Mouse (Mus musculus) forebrain, embryonic 15.5 days (tissue): ENCODE data around the gene Npvf. TPM values are rescaled to one million over a fixed set of nuclear protein-coding genes. Genes with fewer than 3 reads are reported as not detected.
"Not testable (repeated sequence)": the region's sequence is repeated elsewhere in the genome, so short reads cannot be mapped to it uniquely, and the experiment has no call there.

Experiments
- ATAC-seq: fragments of 200-750 bp; cut with Nextera tagmentation; replicated peaks from 2 replicates; pipeline ENCODE4 v1.8.0; 2017; ENCODE audit warnings: mild to moderate bottlenecking, moderate TSS enrichment, moderate library complexity
- H3K27ac ChIP-seq: fragments of 300-500 bp; sonication (generic); replicated peaks from 2 replicates; pipeline ENCODE4 v1.5.1; 2015; ENCODE audit warnings: mild to moderate bottlenecking, inconsistent platforms
- H3K27me3 ChIP-seq: fragments of 300-500 bp; sonication (generic); 2 replicates; pipeline ENCODE4 v1.6.1; 2015; ENCODE audit warnings: inconsistent platforms
- H3K36me3 ChIP-seq: fragments of 300-500 bp; sonication (generic); 2 replicates; pipeline ENCODE4 v1.6.1; 2015; ENCODE audit warnings: mild to moderate bottlenecking, inconsistent platforms
- H3K4me1 ChIP-seq: fragments of 300-500 bp; sonication (generic); 2 replicates; pipeline ENCODE4 v1.6.1; 2015; ENCODE audit warnings: inconsistent platforms
- H3K4me2 ChIP-seq: fragments of 300-500 bp; sonication (generic); replicated peaks from 2 replicates; pipeline ENCODE4 v1.6.1; 2015; ENCODE audit warnings: mild to moderate bottlenecking, inconsistent platforms
- H3K4me3 ChIP-seq: fragments of 300-500 bp; sonication (generic); 2 replicates; pipeline ENCODE4 v1.5.1; 2015; ENCODE audit warnings: mild to moderate bottlenecking, inconsistent platforms
- H3K9ac ChIP-seq: fragments of 300-500 bp; sonication (generic); replicated peaks from 2 replicates; pipeline ENCODE4 v1.6.1; 2015; ENCODE audit warnings: mild to moderate bottlenecking, inconsistent platforms
- H3K9me3 ChIP-seq: fragments of 300-500 bp; sonication (generic); 2 replicates; pipeline ENCODE4 v1.6.1; 2016; ENCODE audit warnings: inconsistent platforms
- WGBS: fragments of 180-500 bp; shearing (Covaris S2); methylation state at CpG from one replicate; pipeline ENCODE4 v1.1.7; 2015; ENCODE audit warnings: mixed read lengths; 5-methylcytosine and 5-hydroxymethylcytosine counted together
- polyA plus RNA-seq: library from polyadenylated mRNA; unstranded; fragments of >200 nt; fragmentation: Nextera tagmentation; extraction: Ambion mirVana; gene quantifications from 2 replicates; pipeline ENCODE4 v1.2.1, GENCODE M21; 2015

Npvf gene
- polyA plus RNA-seq, 1 experiment from 2014 or later, result 1.0 TPM

GRCm38 (mm10) chr6:50662925-50663583, 8.8 kb upstream of the Npvf start:
- Histone ChIP-seq H3K4me3 (no peak overlapping the region), H3K36me3 (no peaks in the 10 kb centered on the region), H3K9ac (no peak overlapping the region), H3K9me3 (no peaks in the 10 kb centered on the region), H3K27ac (no peak overlapping the region), H3K27me3 (no peaks in the 10 kb centered on the region), H3K4me2 (no peak overlapping the region), H3K4me1 (peaks cover 19% of the 10 kb centered on the region)
- ATAC-seq, result no peak
- 76% methylated on average over 12 of the region's 12 CpGs for WGBS

GRCm38 (mm10) chr6:50661729-50662128, 7.5 kb upstream of the Npvf start:
- Histone ChIP-seq H3K9me3 (no peaks in the 10 kb centered on the region), H3K4me2 (no peak overlapping the region), H3K4me1 (peaks cover 28% of the 10 kb centered on the region), H3K27ac (peak overlapping the region; percentile 52), H3K36me3 (no peaks in the 10 kb centered on the region), H3K4me3 (no peak overlapping the region), H3K27me3 (no peaks in the 10 kb centered on the region), H3K9ac (no peak overlapping the region)
- ATAC-seq, result no peak
- WGBS, result 52% methylated on average over 7 of the region's 7 CpGs

GRCm38 (mm10) chr6:50658466-50658865, 4.2 kb upstream of the Npvf start:
- H3K36me3 ChIP-seq, result no peaks in the 10 kb centered on the region
- H3K27ac ChIP-seq, result peak overlapping the region; percentile 48
- no peak overlapping the region for H3K4me2 ChIP-seq
- H3K4me1 ChIP-seq, result peaks cover 36% of the 10 kb centered on the region
- ATAC-seq, result no peak
- H3K4me3 ChIP-seq, result no peak overlapping the region
- no peaks in the 10 kb centered on the region for H3K27me3 ChIP-seq
- no peaks in the 10 kb centered on the region for H3K9me3 ChIP-seq
- H3K9ac ChIP-seq, result no peak overlapping the region
- WGBS, result 54% methylated on average over 3 of the region's 3 CpGs

DNA sequence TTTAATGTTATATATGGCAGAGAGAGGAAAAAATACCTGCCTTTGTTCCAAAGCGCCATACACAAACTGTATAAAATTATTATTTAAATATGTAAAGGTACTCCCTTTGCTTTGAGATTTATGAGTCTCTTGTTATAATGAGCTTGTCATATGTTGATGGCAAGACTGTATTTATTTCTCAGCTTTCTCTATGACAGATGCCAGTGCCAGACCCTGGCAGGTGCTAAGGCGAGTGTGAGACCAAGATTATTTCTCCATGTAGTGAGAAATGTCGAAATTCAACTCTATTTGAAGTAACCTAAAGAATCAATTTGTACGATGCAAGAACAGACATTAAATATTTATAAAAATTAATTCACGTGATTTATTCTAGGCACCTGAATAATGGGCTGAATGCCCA, 3.8 kb upstream of the Npvf start:
- no peaks in the 10 kb centered on the region for H3K36me3 ChIP-seq
- peaks cover 33% of the 10 kb centered on the region for H3K4me1 ChIP-seq
- H3K9ac ChIP-seq, result no peak overlapping the region
- H3K27ac ChIP-seq, result peak overlapping the region; percentile 48; the same call in 1 of the 2 replicates
- H3K27me3 ChIP-seq, result no peaks in the 10 kb centered on the region
- 69% methylated on average over 5 of the region's 5 CpGs for WGBS
- H3K4me2 ChIP-seq, result no peak overlapping the region
- H3K4me3 ChIP-seq, result no peak overlapping the region
- H3K9me3 ChIP-seq, result no peaks in the 10 kb centered on the region
- ATAC-seq, result peak; percentile 51; the same call in 1 of the 2 replicates

- H3K9me3 ChIP-seq, result no peaks in the 10 kb centered on the region
- ATAC-seq, result no peak
These were observed 2.2 kb upstream of the Npvf start for GRCm38 (mm10) chr6:50656426-50656825.

GRCm38 (mm10) chr6:50655925-50656324, 1.7 kb upstream of the Npvf start:
- Histone ChIP-seq H3K36me3 (no peaks in the 10 kb centered on the region), H3K4me1 (peaks cover 26% of the 10 kb centered on the region), H3K4me2 (no peak overlapping the region), H3K9ac (no peak overlapping the region), H3K27ac (no peak overlapping the region), H3K9me3 (no peaks in the 10 kb centered on the region), H3K4me3 (no peak overlapping the region), H3K27me3 (no peaks in the 10 kb centered on the region)
- WGBS, result 78% methylated on average over 3 of the region's 3 CpGs
- ATAC-seq, result no peak

More at GRCm38 (mm10) chr6:50656426-50656825, 2.2 kb upstream of the Npvf start:
- Histone ChIP-seq H3K4me3 (no peak overlapping the region), H3K9ac (no peak overlapping the region), H3K36me3 (no peaks in the 10 kb centered on the region), H3K4me1 (peaks cover 26% of the 10 kb centered on the region), H3K4me2 (no peak overlapping the region), H3K27ac (no peak overlapping the region), H3K27me3 (no peaks in the 10 kb centered on the region)
- WGBS, result 94% methylated on average over 1 of the region's 1 CpGs

DNA sequence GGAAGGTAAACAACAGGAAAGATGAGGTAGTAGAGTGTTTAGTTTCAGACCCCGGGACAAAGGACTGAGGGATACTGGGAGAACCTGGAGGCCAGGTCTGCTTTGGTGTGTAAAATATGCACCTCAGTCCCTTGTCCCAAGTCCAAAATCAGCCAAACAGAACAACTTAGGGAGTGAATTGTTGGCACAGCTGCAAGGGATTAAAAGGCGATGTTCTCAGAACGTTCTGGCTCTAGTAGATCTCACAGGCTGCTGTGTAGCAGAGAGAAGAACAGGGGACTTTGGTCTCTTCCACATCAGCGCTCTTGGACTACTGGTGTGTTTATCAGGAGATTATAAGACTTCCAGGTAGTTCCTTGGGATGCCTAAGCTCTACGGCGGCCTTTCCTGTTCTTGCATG, 6.6 kb downstream of the Npvf start:
- H3K4me1 ChIP-seq, result peaks cover 16% of the 10 kb centered on the region

GRCm38 (mm10) chr6:50646659-50647058, 7.6 kb downstream of the Npvf start:
- Histone ChIP-seq H3K4me1 (peaks cover 23% of the 10 kb centered on the region), H3K36me3 (no peaks in the 10 kb centered on the region), H3K4me2 (no peak overlapping the region), H3K4me3 (no peak overlapping the region), H3K9ac (no peak overlapping the region), H3K9me3 (no peaks in the 10 kb centered on the region), H3K27ac (no peak overlapping the region), H3K27me3 (no peaks in the 10 kb centered on the region)
- ATAC-seq, result no peak
- WGBS, result 40% methylated on average over 3 of the region's 3 CpGs

More for the DNA sequence above, 6.6 kb downstream of the Npvf start:
- WGBS, result 81% methylated on average over 6 of the region's 6 CpGs
- no peaks in the 10 kb centered on the region for H3K9me3 ChIP-seq
- no peak overlapping the region for H3K27ac ChIP-seq
- no peaks in the 10 kb centered on the region for H3K36me3 ChIP-seq
- H3K27me3 ChIP-seq, result no peaks in the 10 kb centered on the region
- ATAC-seq, result no peak
- H3K4me2 ChIP-seq, result no peak overlapping the region
- H3K9ac ChIP-seq, result no peak overlapping the region
- H3K4me3 ChIP-seq, result no peak overlapping the region

DNA sequence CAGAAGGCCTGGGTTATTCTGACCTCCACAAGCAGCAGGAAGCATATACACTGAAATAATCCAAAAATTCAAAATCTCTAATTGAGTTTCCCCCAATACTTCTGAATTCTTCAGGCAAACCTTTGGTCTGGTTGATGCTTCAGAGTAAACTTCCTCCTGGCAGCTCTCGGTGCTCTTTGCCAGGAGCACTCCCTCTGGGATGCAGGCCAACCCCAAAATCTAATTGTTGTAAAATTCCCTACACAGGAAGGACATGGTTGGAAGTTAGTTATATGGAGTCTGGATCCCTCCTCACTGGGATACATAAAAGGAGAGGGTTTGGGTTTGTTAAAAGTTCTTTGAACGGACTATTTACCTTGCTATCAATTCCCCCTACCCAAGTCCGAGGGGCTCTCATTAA, 9.5 kb downstream of the Npvf start:
- WGBS, result 41% methylated on average over 3 of the region's 3 CpGs
- Histone ChIP-seq H3K27ac (no peak overlapping the region), H3K4me1 (peaks cover 23% of the 10 kb centered on the region), H3K36me3 (no peaks in the 10 kb centered on the region), H3K9me3 (no peaks in the 10 kb centered on the region), H3K27me3 (no peaks in the 10 kb centered on the region), H3K9ac (no peak overlapping the region), H3K4me3 (no peak overlapping the region), H3K4me2 (no peak overlapping the region)
- ATAC-seq, result no peak

- H3K27me3 ChIP-seq, result no peaks in the 10 kb centered on the region
- WGBS, result 70% methylated on average over 5 of the region's 5 CpGs
- no peak overlapping the region for H3K27ac ChIP-seq
- H3K9ac ChIP-seq, result no peak overlapping the region
- no peaks in the 10 kb centered on the region for H3K36me3 ChIP-seq
- H3K9me3 ChIP-seq, result no peaks in the 10 kb centered on the region
- no peak for ATAC-seq
- H3K4me2 ChIP-seq, result no peak overlapping the region
- no peak overlapping the region for H3K4me3 ChIP-seq
- H3K4me1 ChIP-seq, result peaks cover 23% of the 10 kb centered on the region
These were observed 12.3 kb downstream of the Npvf start for GRCm38 (mm10) chr6:50641898-50642297.

GRCm38 (mm10) chr6:50640377-50640776, 13.9 kb downstream of the Npvf start:
- Histone ChIP-seq H3K36me3 (no peaks in the 10 kb centered on the region), H3K27ac (no peak overlapping the region), H3K9me3 (no peaks in the 10 kb centered on the region), H3K9ac (no peak overlapping the region), H3K4me1 (peaks cover 23% of the 10 kb centered on the region), H3K27me3 (no peaks in the 10 kb centered on the region), H3K4me2 (no peak overlapping the region), H3K4me3 (no peak overlapping the region)
- WGBS, result 81% methylated on average over 4 of the region's 4 CpGs
- no peak for ATAC-seq

- no peak overlapping the region for H3K4me2 ChIP-seq
- ATAC-seq, result no peak
- H3K9me3 ChIP-seq, result no peaks in the 10 kb centered on the region
- H3K4me3 ChIP-seq, result no peak overlapping the region
- H3K27me3 ChIP-seq, result no peaks in the 10 kb centered on the region
- no peak overlapping the region for H3K27ac ChIP-seq
- H3K36me3 ChIP-seq, result no peaks in the 10 kb centered on the region
- H3K9ac ChIP-seq, result no peak overlapping the region
- 70% methylated on average over 2 of the region's 2 CpGs for WGBS
- H3K4me1 ChIP-seq, result peaks cover 23% of the 10 kb centered on the region
These were observed 14.6 kb downstream of the Npvf start for GRCm38 (mm10) chr6:50639656-50640055.

DNA sequence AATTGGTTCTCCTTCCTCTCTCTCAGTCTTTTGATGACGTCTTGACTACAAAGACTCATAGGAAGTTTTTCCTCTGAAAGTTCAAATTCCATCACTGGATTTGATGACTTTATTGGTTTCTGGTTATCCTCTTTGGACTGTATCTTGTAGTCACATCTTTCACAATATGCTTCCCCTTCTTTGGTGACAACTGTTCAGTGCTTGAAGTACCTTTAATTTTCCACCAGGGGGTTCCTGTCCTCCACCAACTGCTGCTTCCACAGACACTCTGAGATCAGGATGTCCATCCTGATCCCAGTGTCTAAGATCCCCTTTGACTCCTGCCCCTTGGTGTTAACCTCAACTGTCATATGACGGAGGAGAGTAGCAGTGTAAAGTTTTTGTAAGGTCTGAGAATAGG, 28.1 kb downstream of the Npvf start:
- not testable (repeated sequence) for H3K4me1 ChIP-seq, H3K27ac ChIP-seq, H3K36me3 ChIP-seq, H3K27me3 ChIP-seq, H3K4me2 ChIP-seq, H3K4me3 ChIP-seq, ATAC-seq, H3K9me3 ChIP-seq, H3K9ac ChIP-seq
- WGBS, result 73% methylated on average over 2 of the region's 2 CpGs
